Mouse (Mus musculus) E14TG2a.4 (cell line): ENCODE results near the gene Hcar2.

Experiments
- H3K27me3 ChIP-seq: 2 replicates; pipeline ENCODE4 v1.6.1; 2014; ENCODE audit warnings: low read length, control low read depth; ENCODE audit not compliant: insufficient read depth
- H3K36me3 ChIP-seq: 2 replicates; pipeline ENCODE4 v1.6.1; 2014; ENCODE audit warnings: low read length, control low read depth; ENCODE audit not compliant: insufficient read depth
- H3K4me1 ChIP-seq: replicated peaks from 2 replicates; pipeline ENCODE4 v1.6.1; 2014; ENCODE audit warnings: low read depth, low read length, control low read depth
- H3K4me3 ChIP-seq: replicated peaks from 2 replicates; pipeline ENCODE4 v1.5.1; 2014; ENCODE audit warnings: mild to moderate bottlenecking, low read length
- H3K9me3 ChIP-seq: 2 replicates; pipeline ENCODE4 v1.6.1; 2014; ENCODE audit warnings: low read length, control low read depth
- CTCF ChIP-seq: conservative IDR thresholded peaks from 2 replicates; pipeline ENCODE4 v1.5.1; 2014; ENCODE audit warnings: low read length
- NANOG ChIP-seq: IDR thresholded peaks from 2 replicates; pipeline ENCODE4 v1.6.1; 2014; ENCODE audit warnings: borderline replicate concordance, low read length, mixed read lengths
- POU5F1 ChIP-seq: IDR thresholded peaks from 2 replicates; pipeline ENCODE4 v1.6.1; 2014; ENCODE audit warnings: low read length, borderline replicate concordance

The Hcar2 gene

DNA sequence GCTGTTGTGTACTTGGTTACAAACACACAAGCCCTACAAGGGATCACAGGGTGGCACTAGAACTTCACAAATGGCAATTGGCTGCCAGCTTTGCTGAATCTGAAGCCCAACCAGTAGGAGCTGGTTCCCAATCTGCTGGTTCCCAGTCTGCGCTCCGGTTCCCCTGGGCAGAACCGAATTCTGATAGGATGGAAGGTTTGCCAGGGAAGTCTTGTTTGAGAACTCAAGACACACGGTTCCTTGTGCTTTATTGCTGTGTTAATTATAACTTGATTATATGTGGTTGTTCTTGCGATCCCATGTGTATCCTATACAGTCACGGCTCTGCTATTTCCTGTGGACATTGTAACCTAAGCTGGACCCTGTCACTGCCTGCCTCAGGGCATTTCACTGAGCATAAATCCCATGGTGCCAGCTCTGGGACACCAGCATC lies 37.6 kb downstream of the Hcar2 start:
- H3K36me3 ChIP-seq, result peaks cover 10% of the 10 kb centered on the region
- no peak overlapping the region for H3K4me3 ChIP-seq
- no peaks in the 10 kb centered on the region for H3K27me3 ChIP-seq
- TF ChIP-seq NANOG (no peak), CTCF (no peak), POU5F1 (no peak)
- peaks cover 18% of the 10 kb centered on the region for H3K9me3 ChIP-seq
- H3K4me1 ChIP-seq, result no peaks in the 10 kb centered on the region

DNA sequence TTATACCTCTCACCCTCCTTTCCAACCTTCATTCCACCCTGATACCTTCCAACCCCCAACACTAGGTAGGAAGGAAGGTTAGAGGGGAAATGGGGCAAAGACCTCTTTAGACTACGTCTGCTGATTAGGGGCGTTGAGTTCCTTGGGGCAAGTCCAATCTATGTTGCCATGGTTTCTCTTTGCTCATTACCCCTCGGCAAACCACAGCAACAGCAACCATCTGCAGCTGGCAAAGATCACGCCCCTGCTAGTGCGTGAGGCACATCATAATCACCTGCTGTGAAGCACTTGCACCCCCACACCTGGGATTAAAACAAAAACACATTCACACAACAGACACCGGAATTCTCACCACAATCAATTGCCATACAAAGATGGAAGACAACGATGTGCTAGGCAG lies 42.6 kb downstream of the Hcar2 start:
- Histone ChIP-seq H3K27me3 (no peaks in the 10 kb centered on the region), H3K4me1 (no peaks in the 10 kb centered on the region), H3K4me3 (no peak overlapping the region), H3K9me3 (no peaks in the 10 kb centered on the region), H3K36me3 (peaks cover 58% of the 10 kb centered on the region)
- TF ChIP-seq CTCF, result no peak
- no peak for TF ChIP-seq POU5F1
- TF ChIP-seq NANOG, result no peak

DNA sequence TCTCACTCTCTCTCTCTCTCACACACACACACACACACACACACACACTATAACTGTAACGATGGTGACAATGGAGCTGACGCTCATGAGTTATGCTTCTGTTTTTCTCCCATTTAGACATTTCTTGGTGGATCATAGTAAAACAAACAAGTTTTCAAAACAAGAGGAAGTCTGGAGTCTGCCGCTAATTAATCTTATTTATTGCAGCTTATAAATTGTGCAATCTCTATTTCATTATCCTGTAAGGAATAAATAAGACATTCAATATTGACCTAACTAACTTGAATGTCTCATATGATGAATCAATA lies 44.1 kb downstream of the Hcar2 start:
- Histone ChIP-seq H3K4me3 (no peak overlapping the region), H3K9me3 (no peaks in the 10 kb centered on the region), H3K27me3 (no peaks in the 10 kb centered on the region), H3K36me3 (peaks cover 73% of the 10 kb centered on the region), H3K4me1 (no peaks in the 10 kb centered on the region)
- TF ChIP-seq POU5F1, result no peak
- no peak for TF ChIP-seq CTCF
- no peak for TF ChIP-seq NANOG

DNA sequence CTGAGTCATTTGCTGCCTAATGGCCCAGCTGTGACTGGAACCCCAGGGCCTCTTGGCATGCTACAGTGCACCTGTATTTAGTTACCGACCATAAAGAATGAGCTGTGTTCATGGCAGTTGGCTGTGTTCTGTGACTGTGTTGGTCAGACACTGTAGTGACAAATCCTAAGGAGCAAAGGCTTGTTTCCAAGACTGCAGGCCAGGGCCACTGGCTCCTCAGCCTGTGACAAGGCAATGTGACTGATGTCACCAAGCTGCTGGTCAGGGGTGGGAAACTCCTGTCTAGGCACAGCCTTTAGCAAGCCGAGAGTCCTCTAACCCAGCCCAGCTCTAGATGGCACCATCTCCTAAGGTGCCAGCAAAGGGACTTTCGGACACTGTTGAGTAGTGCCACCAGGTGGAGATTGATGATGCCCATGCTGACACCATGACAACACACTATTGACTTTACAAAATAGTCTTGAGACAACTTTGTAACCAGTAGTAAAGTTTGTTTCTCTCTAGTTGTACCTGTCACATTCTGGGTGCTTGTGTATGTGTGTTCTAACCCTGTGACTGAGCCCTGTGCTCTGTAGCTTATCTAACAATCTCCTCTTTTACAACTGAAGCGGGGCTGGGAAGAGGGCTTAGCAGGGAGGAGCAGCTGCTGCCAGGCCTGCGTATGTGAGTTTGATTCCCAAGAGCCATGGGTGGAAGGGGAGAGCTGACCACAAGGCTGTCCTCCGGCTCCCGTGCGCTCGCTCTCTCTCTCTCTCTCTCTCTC lies 44.6 kb downstream of the Hcar2 start:
- Histone ChIP-seq H3K4me3 (no peak overlapping the region), H3K4me1 (no peaks in the 10 kb centered on the region), H3K27me3 (no peaks in the 10 kb centered on the region), H3K36me3 (peaks cover 79% of the 10 kb centered on the region), H3K9me3 (no peaks in the 10 kb centered on the region)
- TF ChIP-seq NANOG, result no peak
- TF ChIP-seq POU5F1, result no peak
- no peak for TF ChIP-seq CTCF

DNA sequence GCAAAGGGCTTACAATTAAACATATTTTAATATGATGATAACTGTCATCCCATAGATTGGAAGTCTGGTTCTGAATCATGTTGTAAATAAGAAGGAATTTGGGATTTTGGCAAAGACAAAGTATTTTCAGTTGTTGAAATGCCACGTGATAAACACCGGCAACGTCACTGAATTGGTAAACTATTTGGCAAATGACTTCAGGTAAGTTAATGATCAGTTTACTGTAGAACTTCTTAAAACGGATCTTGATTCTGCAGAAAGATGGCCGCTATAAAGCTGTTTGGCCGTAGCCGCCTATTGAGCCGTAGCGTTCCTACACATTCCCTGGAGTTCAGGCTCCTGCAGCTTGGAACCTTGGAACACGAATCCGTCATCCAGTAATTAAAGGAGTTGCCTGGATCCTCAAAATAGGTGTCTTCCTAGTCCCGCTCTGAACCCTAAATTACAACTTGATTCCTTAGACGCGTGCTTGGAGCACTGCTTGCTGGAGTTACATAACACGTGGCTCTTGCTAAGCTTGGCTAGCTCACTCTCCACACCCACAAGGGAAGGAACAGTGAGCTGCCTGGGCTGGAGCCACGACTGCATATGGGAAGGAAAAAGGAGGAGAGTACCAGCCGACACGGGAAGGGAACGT lies 46.2 kb downstream of the Hcar2 start:
- Histone ChIP-seq H3K4me3 (no peak overlapping the region), H3K36me3 (peaks cover 91% of the 10 kb centered on the region), H3K4me1 (no peaks in the 10 kb centered on the region), H3K27me3 (no peaks in the 10 kb centered on the region), H3K9me3 (no peaks in the 10 kb centered on the region)
- TF ChIP-seq NANOG, result no peak
- no peak for TF ChIP-seq POU5F1
- TF ChIP-seq CTCF, result no peak

DNA sequence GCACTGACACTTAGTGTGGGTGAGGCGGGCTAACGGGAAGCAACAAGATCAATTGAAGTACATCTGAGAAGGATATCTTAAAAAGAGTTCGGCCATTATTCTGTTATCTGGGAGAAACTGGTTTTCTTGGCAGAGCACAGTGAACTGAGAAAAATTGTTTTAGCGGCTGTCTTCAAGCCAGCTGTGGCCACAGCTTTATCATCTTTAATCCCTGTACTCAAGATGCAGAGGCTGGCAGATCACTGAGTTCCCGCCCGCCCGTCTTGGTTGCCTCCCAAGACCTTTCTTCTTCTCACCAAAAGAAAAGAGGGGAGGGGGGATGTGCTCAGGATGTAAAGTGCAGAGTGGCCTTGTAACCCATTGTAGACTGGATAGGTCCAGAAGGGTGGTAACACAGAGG lies 48.4 kb downstream of the Hcar2 start:
- Histone ChIP-seq H3K4me1 (no peaks in the 10 kb centered on the region), H3K27me3 (no peaks in the 10 kb centered on the region), H3K4me3 (no peak overlapping the region), H3K36me3 (peaks cover 96% of the 10 kb centered on the region), H3K9me3 (no peaks in the 10 kb centered on the region)
- TF ChIP-seq NANOG (no peak), CTCF (no peak), POU5F1 (no peak)
